Mouse (Mus musculus) brain, embryonic 14.5 days (tissue): Measurements from ENCODE around the gene Arap1. TPM values are rescaled to one million over a fixed set of nuclear protein-coding genes. Genes with fewer than 3 reads are reported as not detected.

Source experiments
- DNase-seq: peaks from one replicate; pipeline ENCODE4 v3.0.0-alpha.2; 2011; ENCODE audit warnings: low read depth
- CTCF ChIP-seq: fragments of 200-500 bp; IDR thresholded peaks from 2 replicates; pipeline ENCODE4 v1.5.1; 2012; ENCODE audit warnings: inconsistent platforms, mild to moderate bottlenecking, moderate library complexity, borderline replicate concordance; ENCODE audit not compliant: insufficient read depth, insufficient read length; ENCODE audit errors: extremely low read depth
- POLR2A ChIP-seq: fragments of 200-500 bp; IDR thresholded peaks from 2 replicates; pipeline ENCODE4 v1.6.1; 2012; ENCODE audit warnings: mild to moderate bottlenecking, inconsistent platforms, borderline replicate concordance; ENCODE audit not compliant: poor library complexity, insufficient read depth, insufficient read length, severe bottlenecking; ENCODE audit errors: extremely low read depth
- polyA plus RNA-seq: library from polyadenylated mRNA; depleted of rRNA; stranded (reverse); fragments of >200 nt; gene quantifications from 2 replicates; pipeline ENCODE4 v1.2.3, GENCODE M21; 2012

Gene Arap1
- polyA plus RNA-seq, 1 experiment, result 17.1 TPM

GRCm38 (mm10) chr7:101315699-101316098 is 32.2 kb upstream of the Arap1 start:
- DNase-seq, result no peak
- TF ChIP-seq CTCF (no peak), POLR2A (no peak)

GRCm38 (mm10) chr7:101316591-101317001 is 31.3 kb upstream of the Arap1 start:
- TF ChIP-seq POLR2A (no peak), CTCF (no peak)

DNA sequence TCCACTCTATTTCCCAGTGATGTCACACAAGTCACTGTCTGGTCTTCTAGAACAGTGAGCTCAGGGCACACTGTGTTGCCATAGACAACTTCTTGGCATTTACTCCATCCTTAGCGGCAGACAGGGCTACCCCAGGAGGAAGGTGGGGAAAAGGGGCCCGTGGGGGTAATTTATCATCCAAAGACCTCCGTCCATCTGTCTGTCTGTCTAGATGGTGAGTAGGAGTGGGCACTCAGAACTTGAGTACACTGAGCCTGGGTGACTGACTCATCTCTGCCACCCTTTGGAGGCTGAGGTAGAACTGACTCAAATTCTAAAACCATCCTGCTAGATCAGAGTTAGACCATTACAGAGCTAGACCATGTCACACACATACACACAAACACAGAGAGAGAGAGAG is 30.9 kb upstream of the Arap1 start, which contains the start of gene Stard10:
TSS of gene Stard10 (plus strand) at position 73 of the 400 bp plus-strand sequence.
- DNase-seq, result no peak
- TF ChIP-seq POLR2A (no peak), CTCF (no peak)

More at GRCm38 (mm10) chr7:101316591-101317001, 31.3 kb upstream of the Arap1 start:
- no peak for DNase-seq

GRCm38 (mm10) chr7:101318848-101319247 is 29.0 kb upstream of the Arap1 start:
- no peak for DNase-seq
- TF ChIP-seq POLR2A (no peak), CTCF (no peak)

DNA sequence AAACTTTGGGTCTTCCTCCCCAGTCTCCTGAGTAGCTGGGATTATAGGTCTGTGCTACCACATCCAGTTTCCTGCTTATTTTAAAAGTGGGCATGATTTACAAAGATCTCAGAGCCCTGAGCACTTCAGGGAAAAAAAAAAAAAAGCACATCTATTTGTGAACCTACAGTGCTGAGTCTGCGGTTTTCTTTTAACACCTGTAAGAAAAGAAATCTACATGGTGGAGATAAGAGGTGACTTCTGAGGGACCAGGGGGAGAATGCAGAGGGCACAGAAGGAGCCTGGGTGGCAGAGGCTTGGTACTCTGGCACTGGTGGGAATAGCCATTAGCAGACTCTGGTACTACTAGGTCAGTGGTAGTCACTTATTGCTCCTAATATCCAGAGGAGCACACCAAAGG is 28.1 kb upstream of the Arap1 start:
- DNase-seq, result no peak
- TF ChIP-seq POLR2A, result no peak

- DNase-seq, result peak; percentile 75
- TF ChIP-seq POLR2A, result no peak
- TF ChIP-seq CTCF, result no peak
These were observed 27.3 kb upstream of the Arap1 start for GRCm38 (mm10) chr7:101320399-101321217.

- peak; percentile 53 for DNase-seq
- TF ChIP-seq POLR2A (no peak), CTCF (no peak)
These were observed 26.5 kb upstream of the Arap1 start for GRCm38 (mm10) chr7:101321218-101321827.

DNA sequence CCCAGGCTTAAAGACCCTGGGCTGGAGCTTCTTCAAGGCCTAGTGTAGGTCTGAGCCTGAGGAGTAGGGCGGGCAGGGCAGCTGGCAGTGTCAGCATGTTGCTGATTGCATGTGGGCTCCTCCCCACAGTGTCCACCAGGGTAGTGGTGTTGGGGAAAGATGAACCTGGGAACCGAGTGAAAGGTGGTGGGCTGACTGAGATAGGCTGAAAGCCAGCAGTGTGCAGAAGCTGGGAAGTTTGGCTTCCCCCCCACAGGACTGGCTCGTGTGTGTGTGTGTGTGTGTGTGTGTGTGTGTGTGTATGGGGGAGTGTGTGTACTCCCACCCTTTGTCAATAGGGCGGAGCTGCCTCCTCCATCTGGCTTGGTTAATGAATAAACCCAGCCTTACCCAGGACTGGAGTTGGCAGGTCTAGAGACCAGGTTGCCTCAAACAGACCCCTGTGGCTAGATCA is 24.7 kb upstream of the Arap1 start:
- TF ChIP-seq POLR2A (no peak), CTCF (no peak)
- DNase-seq, result no peak

DNA sequence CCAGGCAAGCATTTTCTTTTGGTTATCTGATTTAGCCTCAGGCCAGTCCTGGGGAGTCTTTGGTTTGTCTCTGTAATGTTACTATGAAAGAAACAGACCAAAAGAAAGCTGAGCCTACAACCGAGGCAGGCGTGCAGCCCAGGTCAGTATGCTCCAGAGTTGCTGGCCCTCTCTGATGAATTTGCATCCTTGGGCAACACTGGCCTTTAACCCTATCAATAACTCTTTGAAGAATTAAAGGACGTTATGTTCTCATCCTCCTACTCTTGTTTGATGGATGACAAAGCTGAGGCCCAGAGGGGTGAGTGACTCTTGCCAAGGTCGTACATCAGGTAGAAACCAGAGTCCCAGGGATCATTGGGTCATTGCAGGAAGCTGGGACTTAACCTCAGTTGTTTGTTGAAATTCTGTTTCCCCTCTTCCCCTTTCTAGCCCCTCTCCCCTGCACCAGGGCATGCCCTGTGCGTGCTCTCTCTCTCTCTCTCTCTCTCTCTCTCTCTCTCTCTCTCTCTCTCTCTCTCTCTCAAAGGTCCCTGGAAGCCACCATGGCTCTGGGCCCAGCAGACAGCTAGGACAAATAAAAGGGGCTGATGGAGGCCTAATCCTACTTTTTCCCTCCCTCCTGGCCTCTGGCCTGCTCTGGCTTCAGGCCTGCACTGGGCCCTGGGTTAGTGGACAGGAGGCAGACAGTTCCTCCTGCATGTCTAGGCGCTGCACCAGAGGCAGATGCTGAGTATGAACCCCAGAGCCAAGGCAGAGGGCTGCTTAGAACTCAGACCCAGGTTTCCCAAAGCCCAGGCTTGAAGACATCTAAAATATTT is 23.5 kb upstream of the Arap1 start:
- TF ChIP-seq CTCF (no peak), POLR2A (no peak)
- peak; percentile 40 for DNase-seq

DNA sequence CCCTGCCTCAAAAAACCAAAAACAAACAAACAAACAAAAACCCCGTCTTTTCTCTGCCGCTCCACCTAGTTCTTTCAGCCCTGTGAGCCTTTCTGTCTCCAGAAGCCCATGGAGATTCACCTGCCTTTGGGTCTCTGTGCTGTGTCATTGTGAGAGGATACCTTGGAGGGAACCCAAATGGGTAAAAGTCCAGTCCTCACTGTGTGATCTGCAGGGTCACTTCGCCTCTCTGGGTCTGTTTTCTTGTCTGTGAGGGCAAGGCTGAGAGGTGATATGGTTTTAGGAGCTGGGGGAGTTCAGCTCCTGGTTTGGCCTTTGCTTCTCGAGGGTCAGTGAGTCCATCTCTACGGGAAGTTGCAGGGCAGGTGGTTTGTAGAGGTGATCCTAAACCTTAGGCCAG is 21.9 kb upstream of the Arap1 start:
- DNase-seq, result no peak
- no peak for TF ChIP-seq POLR2A

GRCm38 (mm10) chr7:101327263-101327662 is 20.6 kb upstream of the Arap1 start:
- no peak for DNase-seq
- TF ChIP-seq POLR2A (no peak), CTCF (no peak)
